Mouse (Mus musculus) forebrain, embryonic 15.5 days (tissue): ENCODE measurements around the gene Tmem229a. TPM values are rescaled to one million over a fixed set of nuclear protein-coding genes. Genes with fewer than 3 reads are reported as not detected.

Source experiments
- ATAC-seq: fragments of 200-750 bp; cut with Nextera tagmentation; replicated peaks from 2 replicates; pipeline ENCODE4 v1.8.0; 2017; ENCODE audit warnings: mild to moderate bottlenecking, moderate TSS enrichment, moderate library complexity
- H3K27ac ChIP-seq: fragments of 300-500 bp; sonication (generic); replicated peaks from 2 replicates; pipeline ENCODE4 v1.5.1; 2015; ENCODE audit warnings: mild to moderate bottlenecking, inconsistent platforms
- H3K27me3 ChIP-seq: fragments of 300-500 bp; sonication (generic); 2 replicates; pipeline ENCODE4 v1.6.1; 2015; ENCODE audit warnings: inconsistent platforms
- H3K36me3 ChIP-seq: fragments of 300-500 bp; sonication (generic); 2 replicates; pipeline ENCODE4 v1.6.1; 2015; ENCODE audit warnings: mild to moderate bottlenecking, inconsistent platforms
- H3K4me1 ChIP-seq: fragments of 300-500 bp; sonication (generic); 2 replicates; pipeline ENCODE4 v1.6.1; 2015; ENCODE audit warnings: inconsistent platforms
- H3K4me2 ChIP-seq: fragments of 300-500 bp; sonication (generic); replicated peaks from 2 replicates; pipeline ENCODE4 v1.6.1; 2015; ENCODE audit warnings: mild to moderate bottlenecking, inconsistent platforms
- H3K4me3 ChIP-seq: fragments of 300-500 bp; sonication (generic); 2 replicates; pipeline ENCODE4 v1.5.1; 2015; ENCODE audit warnings: mild to moderate bottlenecking, inconsistent platforms
- H3K9ac ChIP-seq: fragments of 300-500 bp; sonication (generic); replicated peaks from 2 replicates; pipeline ENCODE4 v1.6.1; 2015; ENCODE audit warnings: mild to moderate bottlenecking, inconsistent platforms
- H3K9me3 ChIP-seq: fragments of 300-500 bp; sonication (generic); 2 replicates; pipeline ENCODE4 v1.6.1; 2016; ENCODE audit warnings: inconsistent platforms
- WGBS: fragments of 180-500 bp; shearing (Covaris S2); methylation state at CpG from one replicate; pipeline ENCODE4 v1.1.7; 2015; ENCODE audit warnings: mixed read lengths; 5-methylcytosine and 5-hydroxymethylcytosine counted together
- polyA plus RNA-seq: library from polyadenylated mRNA; unstranded; fragments of >200 nt; fragmentation: Nextera tagmentation; extraction: Ambion mirVana; gene quantifications from 2 replicates; pipeline ENCODE4 v1.2.1, GENCODE M21; 2015

The Tmem229a gene
- polyA plus RNA-seq, 1 experiment from 2014 or later = 2.0 TPM

GRCm38 (mm10) chr6:24952341-24952740 lies 3.8 kb downstream of the Tmem229a start:
- no peak overlapping the region for H3K4me2 ChIP-seq
- no peak overlapping the region for H3K27ac ChIP-seq
- no peak for ATAC-seq
- peaks cover 11% of the 10 kb centered on the region; the same call in 1 of the 2 replicates for H3K4me1 ChIP-seq
- no peak overlapping the region for H3K4me3 ChIP-seq
- H3K9ac ChIP-seq = no peak overlapping the region
- no peaks in the 10 kb centered on the region for H3K9me3 ChIP-seq
- no peaks in the 10 kb centered on the region for H3K36me3 ChIP-seq
- H3K27me3 ChIP-seq = no peaks in the 10 kb centered on the region
- 85% methylated on average over 5 of the region's 5 CpGs for WGBS

- Histone ChIP-seq H3K36me3 (no peaks in the 10 kb centered on the region), H3K27me3 (no peaks in the 10 kb centered on the region), H3K27ac (no peak overlapping the region), H3K9me3 (no peaks in the 10 kb centered on the region), H3K4me2 (no peak overlapping the region), H3K9ac (no peak overlapping the region), H3K4me3 (no peak overlapping the region), H3K4me1 (peaks cover 5% of the 10 kb centered on the region; the same call in 1 of the 2 replicates)
- ATAC-seq = no peak
- 85% methylated on average over 2 of the region's 2 CpGs for WGBS
Observed at GRCm38 (mm10) chr6:24950669-24951068, 5.4 kb downstream of the Tmem229a start.

GRCm38 (mm10) chr6:24925076-24925785 lies 30.9 kb downstream of the Tmem229a start:
- Histone ChIP-seq H3K27ac (no peak overlapping the region), H3K4me2 (no peak overlapping the region), H3K4me1 (no peaks in the 10 kb centered on the region), H3K9me3 (no peaks in the 10 kb centered on the region), H3K4me3 (no peak overlapping the region), H3K36me3 (no peaks in the 10 kb centered on the region), H3K9ac (no peak overlapping the region), H3K27me3 (no peaks in the 10 kb centered on the region)
- WGBS = 82% methylated on average over 11 of the region's 11 CpGs
- ATAC-seq = no peak

GRCm38 (mm10) chr6:24913591-24913990 lies 42.5 kb downstream of the Tmem229a start:
- ATAC-seq = no peak
- no peak overlapping the region for H3K4me2 ChIP-seq
- H3K36me3 ChIP-seq = no peaks in the 10 kb centered on the region
- no peak overlapping the region for H3K9ac ChIP-seq
- H3K4me1 ChIP-seq = no peaks in the 10 kb centered on the region
- H3K4me3 ChIP-seq = no peak overlapping the region
- H3K9me3 ChIP-seq = no peaks in the 10 kb centered on the region
- H3K27ac ChIP-seq = no peak overlapping the region
- H3K27me3 ChIP-seq = no peaks in the 10 kb centered on the region
- 96% methylated on average over 2 of the region's 2 CpGs for WGBS

GRCm38 (mm10) chr6:24910728-24911105 lies 45.4 kb downstream of the Tmem229a start:
- Histone ChIP-seq H3K9me3 (no peaks in the 10 kb centered on the region), H3K36me3 (no peaks in the 10 kb centered on the region), H3K27ac (no peak overlapping the region), H3K4me1 (no peaks in the 10 kb centered on the region), H3K4me3 (no peak overlapping the region), H3K4me2 (no peak overlapping the region), H3K9ac (no peak overlapping the region), H3K27me3 (no peaks in the 10 kb centered on the region)
- no peak for ATAC-seq

- no peak overlapping the region for H3K27ac ChIP-seq
- no peaks in the 10 kb centered on the region for H3K36me3 ChIP-seq
- H3K9me3 ChIP-seq = no peaks in the 10 kb centered on the region
- WGBS = 81% methylated on average over 2 of the region's 2 CpGs
- no peaks in the 10 kb centered on the region for H3K4me1 ChIP-seq
- no peaks in the 10 kb centered on the region for H3K27me3 ChIP-seq
- no peak overlapping the region for H3K4me3 ChIP-seq
- ATAC-seq = no peak
- no peak overlapping the region for H3K9ac ChIP-seq
- H3K4me2 ChIP-seq = no peak overlapping the region
Observed at GRCm38 (mm10) chr6:24910016-24910727, 45.9 kb downstream of the Tmem229a start.

GRCm38 (mm10) chr6:24907824-24908223 lies 48.3 kb downstream of the Tmem229a start:
- Histone ChIP-seq H3K9ac (no peak overlapping the region), H3K36me3 (no peaks in the 10 kb centered on the region), H3K4me1 (no peaks in the 10 kb centered on the region), H3K4me2 (no peak overlapping the region), H3K27me3 (no peaks in the 10 kb centered on the region), H3K4me3 (no peak overlapping the region), H3K27ac (no peak overlapping the region), H3K9me3 (no peaks in the 10 kb centered on the region)
- WGBS = 96% methylated on average over 2 of the region's 2 CpGs
- no peak for ATAC-seq

GRCm38 (mm10) chr6:24905101-24905500 lies 51.0 kb downstream of the Tmem229a start:
- no peaks in the 10 kb centered on the region for H3K36me3 ChIP-seq
- H3K4me1 ChIP-seq = no peaks in the 10 kb centered on the region
- ATAC-seq = no peak
- H3K9ac ChIP-seq = no peak overlapping the region
- H3K27ac ChIP-seq = no peak overlapping the region
- H3K4me3 ChIP-seq = no peak overlapping the region
- no peaks in the 10 kb centered on the region for H3K9me3 ChIP-seq
- WGBS = 85% methylated on average over 3 of the region's 3 CpGs
- no peaks in the 10 kb centered on the region for H3K27me3 ChIP-seq
- H3K4me2 ChIP-seq = no peak overlapping the region

Other genes starting within 250 kb of the Tmem229a start
- gene Hyal6, start 223.1 kb downstream of the Tmem229a start, polyA plus RNA-seq = not detected in 2 replicates
- gene Hyal4, start 208.0 kb downstream of the Tmem229a start, polyA plus RNA-seq = not detected in 2 replicates
- gene Spam1, start 165.1 kb downstream of the Tmem229a start, polyA plus RNA-seq = not detected in 2 replicates
- gene Hyal5, start 98.3 kb downstream of the Tmem229a start, polyA plus RNA-seq = not detected in 2 replicates